8 mouse cellular contexts compared by ENCODE assay signal in genomic region chr4:155219271-155220212, GRCm38 (mm10). TPM values are rescaled to one million over a fixed set of nuclear protein-coding genes. Genes with fewer than 3 reads are reported as not detected.
DNase-seq lines count a peak whose midpoint lies in the region; ATAC-seq and TF ChIP-seq lines count a peak whose summit lies in the region.

No protein-coding gene starts in this region.

- H3K36me3 ChIP-seq in kidney, embryonic 14.5 days (ENCODE audit: control insufficient read depth, insufficient read depth, low read length) = no peaks in the 10 kb centered on the region
- H3K36me3 ChIP-seq in hindbrain, embryonic 14.5 days (replicated peaks; ENCODE audit: control insufficient read depth, insufficient read depth) = no peaks in the 10 kb centered on the region
- H3K36me3 ChIP-seq in midbrain, postnatal 0 days (ENCODE audit: insufficient read depth, low read length) = no peaks in the 10 kb centered on the region

- no peak for DNase-seq in kidney, postnatal 14 days
- DNase-seq in hindbrain, embryonic 14.5 days (ENCODE audit: low spot score) = no peak
- no peak for DNase-seq in midbrain, postnatal 0 days (ENCODE audit: low spot score)
- no peak for DNase-seq in urinary bladder, adult 18-20 months (ENCODE audit: low spot score in 2 of 2)
- no peak for DNase-seq in gastrocnemius, adult 8-10 months (ENCODE audit: low spot score in 2 of 2)
- no peak for DNase-seq in thymus, postnatal 4 days

- peaks cover 64% of the 10 kb centered on the region for H3K4me1 ChIP-seq in kidney, embryonic 14.5 days (ENCODE audit: control insufficient read depth, insufficient read depth, low read length)
- peaks cover 33% of the 10 kb centered on the region for H3K4me1 ChIP-seq in bone marrow, adult 2 months (ENCODE audit: control insufficient read depth, insufficient read depth, low read length)
- peaks cover 73% of the 10 kb centered on the region for H3K4me1 ChIP-seq in hindbrain, embryonic 14.5 days (replicated peaks; ENCODE audit: control insufficient read depth, insufficient read depth, low read length)
- H3K4me1 ChIP-seq in midbrain, postnatal 0 days (ENCODE audit: insufficient read depth, low read length) = peaks cover 43% of the 10 kb centered on the region

- H3K9ac ChIP-seq in kidney, embryonic 14.5 days (ENCODE audit: low read depth, low read length) = peak overlapping the region; percentile 94
- peak overlapping the region; percentile 94 for H3K9ac ChIP-seq in hindbrain, embryonic 14.5 days
- H3K9ac ChIP-seq in midbrain, postnatal 0 days (replicated peaks; ENCODE audit: low read length, poor library complexity, severe bottlenecking) = peak overlapping the region; percentile 95

- peak overlapping the region; percentile 82 for H3K4me3 ChIP-seq in kidney, embryonic 14.5 days (ENCODE audit: low read length)
- peak overlapping the region; percentile 30 for H3K4me3 ChIP-seq in bone marrow, adult 2 months (replicated peaks; ENCODE audit: control insufficient read depth, low read depth, low read length)
- peak overlapping the region; percentile 91 for H3K4me3 ChIP-seq in hindbrain, embryonic 14.5 days (replicated peaks; ENCODE audit: low read length)
- H3K4me3 ChIP-seq in midbrain, postnatal 0 days (ENCODE audit: low read depth, low read length) = peak overlapping the region; percentile 80

- no peak for TF ChIP-seq POLR2A in bone marrow, adult 2 months (IDR thresholded peaks at IDR 0.05; ENCODE audit: borderline replicate concordance, control insufficient read depth, low read depth, low read length)

- no peaks in the 10 kb centered on the region for H3K9me3 ChIP-seq in kidney, embryonic 14.5 days (ENCODE audit: control insufficient read depth, low read length)
- H3K9me3 ChIP-seq in hindbrain, embryonic 14.5 days (ENCODE audit: control insufficient read depth, low read length) = no peaks in the 10 kb centered on the region
- H3K9me3 ChIP-seq in midbrain, postnatal 0 days (ENCODE audit: low read length) = no peaks in the 10 kb centered on the region

- WGBS in kidney, embryonic 14.5 days = 37% methylated on average over 12 of the region's 12 CpGs
- WGBS in bone marrow, adult 2 months = 40% methylated on average over 12 of the region's 12 CpGs
- 49% methylated on average over 12 of the region's 12 CpGs for WGBS in hindbrain, embryonic 14.5 days
- WGBS in midbrain, postnatal 0 days = 56% methylated on average over 12 of the region's 12 CpGs

- ATAC-seq in kidney, embryonic 14.5 days (ENCODE audit: low FRiP score, low TSS enrichment) = no peak
- ATAC-seq in hindbrain, embryonic 14.5 days (ENCODE audit: low FRiP score) = no peak
- no peak for ATAC-seq in midbrain, postnatal 0 days (ENCODE audit: low FRiP score)

- H3K27ac ChIP-seq in kidney, embryonic 14.5 days (ENCODE audit: low read depth, low read length) = no peak overlapping the region
- H3K27ac ChIP-seq in bone marrow, adult 2 months (ENCODE audit: control insufficient read depth, insufficient read depth, low read depth, low read length, poor library complexity) = no peak overlapping the region
- H3K27ac ChIP-seq in hindbrain, embryonic 14.5 days = no peak overlapping the region
- H3K27ac ChIP-seq in midbrain, postnatal 0 days (ENCODE audit: low read depth, low read length) = no peak overlapping the region

- H3K4me2 ChIP-seq in kidney, embryonic 14.5 days (replicated peaks; ENCODE audit: low read depth, low read length) = peak overlapping the region; percentile 91
- H3K4me2 ChIP-seq in hindbrain, embryonic 14.5 days (replicated peaks) = peak overlapping the region; percentile 100
- H3K4me2 ChIP-seq in midbrain, postnatal 0 days (ENCODE audit: low read depth, low read length, poor library complexity, severe bottlenecking) = peak overlapping the region; percentile 100

- no peaks in the 10 kb centered on the region for H3K27me3 ChIP-seq in kidney, embryonic 14.5 days (ENCODE audit: control insufficient read depth, insufficient read depth, low read length)
- H3K27me3 ChIP-seq in hindbrain, embryonic 14.5 days (ENCODE audit: control insufficient read depth, insufficient read depth, low read length) = no peaks in the 10 kb centered on the region
- H3K27me3 ChIP-seq in midbrain, postnatal 0 days (ENCODE audit: insufficient read depth, low read length) = no peaks in the 10 kb centered on the region

- no peak for TF ChIP-seq CTCF in bone marrow, adult 2 months (IDR thresholded peaks at IDR 0.05; ENCODE audit: control insufficient read depth, insufficient read depth, low read length)
- TF ChIP-seq CTCF in midbrain, postnatal 0 days (IDR thresholded peaks at IDR 0.05) = no peak

RNA-seq across cellular contexts. Expression of gene Ski, which starts 2.9 kb away (rescaled TPM):
- 24.0 and 24.5 TPM in 2 replicates for polyA plus RNA-seq in kidney, embryonic 14.5 days (2014; fragmentation: Nextera tagmentation; extraction: Ambion mirVana)
- 7.0 and 10.4 TPM in 2 replicates for polyA plus RNA-seq in bone marrow, adult 2 months (2011; ENCODE audit: insufficient read depth, insufficient read length, low replicate concordance, missing spikeins)
- polyA plus RNA-seq in hindbrain, embryonic 14.5 days (2014; fragmentation: Nextera tagmentation; extraction: Ambion mirVana) = 15.1 and 15.6 TPM in 2 replicates
- total RNA-seq in midbrain, postnatal 0 days (2014; rRNA removed) = 59.8 and 63.1 TPM in 2 replicates
- polyA plus RNA-seq in midbrain, postnatal 0 days (2015; fragmentation: Nextera tagmentation; extraction: Ambion mirVana) = 7.1 and 8.4 TPM in 2 replicates
- total RNA-seq in gastrocnemius, adult 8-10 months (2022) = 10 to 100 TPM; 25.8 to 29.6 (median 28.3) TPM

RNA-seq across cellular contexts. Expression of gene Faap20, which starts 30.1 kb away (rescaled TPM):
- polyA plus RNA-seq in kidney, embryonic 14.5 days (2014; fragmentation: Nextera tagmentation; extraction: Ambion mirVana) = 63.4 and 73.8 TPM in 2 replicates
- polyA plus RNA-seq in bone marrow, adult 2 months (2011; ENCODE audit: insufficient read depth, insufficient read length, low replicate concordance, missing spikeins) = 19.3 and 29.3 TPM in 2 replicates
- 69.0 and 76.0 TPM in 2 replicates for polyA plus RNA-seq in hindbrain, embryonic 14.5 days (2014; fragmentation: Nextera tagmentation; extraction: Ambion mirVana)
- 39.5 and 48.7 TPM in 2 replicates for total RNA-seq in midbrain, postnatal 0 days (2014; rRNA removed)
- polyA plus RNA-seq in midbrain, postnatal 0 days (2015; fragmentation: Nextera tagmentation; extraction: Ambion mirVana) = 56.6 and 57.1 TPM in 2 replicates
- total RNA-seq in gastrocnemius, adult 8-10 months (2022) = 1 to 10 TPM; 3.6 to 6.8 (median 5.0) TPM

Comparison
In these comparisons a context has a peak if more than half of its experiments do, and no peak if none do; other contexts are left out.
1. H3K4me3 ChIP-seq: peak in every context shown above with its lines; median percentile 91 in hindbrain, embryonic 14.5 days; 82 in kidney, embryonic 14.5 days; 80 in midbrain, postnatal 0 days; 30 in bone marrow, adult 2 months.